Mouse (Mus musculus) frontal cortex, postnatal 36 days (tissue): Measurements from ENCODE around the gene Ank.

Experiments
- DNase-seq, 2 experiments: peaks; one replicate each; pipeline ENCODE4 v3.0.0; 2022; ENCODE audit warnings: low spot score in 2 of 2

Ank gene

DNA sequence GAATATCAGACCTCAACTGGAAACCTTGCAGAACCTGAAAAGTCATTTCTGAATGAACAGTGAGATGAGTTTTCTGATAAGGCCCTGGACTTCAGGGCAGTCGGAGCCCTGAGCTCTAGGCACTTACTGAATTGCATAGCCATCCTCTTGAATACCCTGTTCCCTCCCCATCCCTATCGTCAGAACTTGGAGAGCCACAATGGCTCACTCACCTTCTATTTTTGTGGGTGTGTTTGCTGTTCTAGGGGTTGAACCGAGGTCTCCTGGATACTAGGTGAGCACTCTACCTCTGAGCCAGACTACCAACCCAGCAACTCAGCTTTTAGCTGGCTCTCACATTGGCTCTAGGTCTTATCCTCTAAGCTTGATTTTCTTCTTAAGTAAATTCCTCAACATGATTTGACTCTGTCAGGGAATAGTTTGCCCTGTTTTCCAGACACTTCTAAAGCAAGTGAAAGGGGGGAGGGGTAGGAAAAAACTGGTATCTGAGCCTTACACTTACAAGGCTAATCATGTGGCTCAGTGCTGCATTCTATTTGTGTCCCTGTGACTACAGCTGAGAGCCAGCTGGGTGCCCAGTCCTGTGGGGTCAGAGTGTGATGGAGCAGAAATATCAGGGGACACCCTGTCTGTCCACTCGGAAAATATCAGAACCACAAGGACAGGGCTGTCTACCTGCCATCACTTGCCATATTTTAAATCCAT is 71.2 kb downstream of the Ank start:
- no peak for DNase-seq

DNA sequence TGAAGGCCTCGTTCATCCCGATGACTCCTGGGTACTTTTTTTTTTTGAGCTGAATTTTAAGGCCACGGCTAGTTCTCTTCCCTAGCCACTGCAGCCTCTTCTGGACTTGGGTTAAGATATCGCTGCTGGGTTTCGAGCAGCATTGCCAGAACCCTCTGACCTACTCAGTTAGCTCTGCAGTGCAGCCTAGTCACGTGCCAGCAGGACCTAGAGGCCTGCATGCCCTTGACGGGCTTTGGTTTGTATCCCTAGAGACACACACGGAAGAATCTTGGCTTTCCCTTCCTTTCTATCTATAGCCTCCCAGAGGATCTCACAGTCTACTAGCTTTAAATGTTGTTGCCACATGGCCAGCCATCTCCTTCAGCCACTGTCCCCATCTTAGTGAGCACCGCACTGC is 73.3 kb downstream of the Ank start:
- DNase-seq, result no peak

DNA sequence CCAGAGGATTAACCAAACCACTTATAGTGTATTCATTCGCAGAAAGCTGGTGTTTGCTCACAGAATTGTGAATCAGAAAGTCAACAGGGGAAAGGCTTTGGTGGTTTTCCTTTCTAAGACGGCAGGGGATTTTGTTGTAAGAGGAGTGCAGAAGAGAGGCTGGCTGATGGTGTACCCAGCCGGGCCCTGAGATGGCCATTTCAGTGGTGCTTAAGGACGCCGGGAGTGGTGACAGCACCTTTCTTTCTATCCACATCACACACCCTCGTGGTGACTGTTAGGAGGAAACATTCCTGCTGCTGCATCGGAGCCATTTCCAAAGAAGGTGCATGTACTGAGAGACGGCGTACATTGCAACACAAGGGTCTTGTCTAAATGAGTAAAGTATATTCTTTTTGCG is 78.7 kb downstream of the Ank start:
- no peak for DNase-seq

DNA sequence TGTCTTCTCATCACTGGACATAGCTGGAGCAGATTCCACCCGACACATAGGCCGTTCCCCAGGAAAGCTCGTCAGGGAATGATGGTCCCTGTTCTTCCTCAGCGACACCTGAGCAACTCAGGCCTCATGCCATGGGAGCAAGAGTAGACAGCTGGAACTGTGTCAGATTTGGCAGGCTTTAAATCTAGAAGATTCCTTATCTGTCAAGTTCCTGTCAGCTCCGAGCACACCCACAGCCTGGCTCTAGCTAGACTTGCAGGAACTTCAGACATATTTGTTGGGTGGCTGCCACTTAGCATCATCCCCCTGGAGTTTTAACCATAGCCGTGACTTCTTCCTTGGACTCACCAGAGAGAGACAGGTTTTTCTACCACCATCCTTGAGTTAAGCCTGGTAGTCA is 81.6 kb downstream of the Ank start:
- DNase-seq, result no peak

DNA sequence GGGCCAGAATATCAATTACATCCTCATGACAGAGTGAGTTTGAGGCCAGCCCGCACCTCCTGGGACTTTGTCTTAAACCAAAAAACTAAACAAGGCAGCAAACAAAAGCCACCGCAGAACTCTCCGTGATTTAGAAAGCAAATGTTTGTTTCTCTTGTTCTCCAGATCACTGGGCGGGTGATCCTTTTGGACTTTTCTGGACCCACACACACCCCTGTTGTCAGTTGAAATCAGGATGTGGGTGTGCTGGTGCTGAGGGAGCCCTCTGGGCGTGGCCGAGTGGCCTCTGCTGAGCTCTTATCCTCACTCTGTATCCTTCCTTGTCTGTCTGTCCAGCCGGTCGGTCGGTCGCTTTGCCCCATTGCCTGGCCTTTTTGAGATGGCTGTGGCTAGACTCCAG is 82.6 kb downstream of the Ank start:
- no peak for DNase-seq

DNA sequence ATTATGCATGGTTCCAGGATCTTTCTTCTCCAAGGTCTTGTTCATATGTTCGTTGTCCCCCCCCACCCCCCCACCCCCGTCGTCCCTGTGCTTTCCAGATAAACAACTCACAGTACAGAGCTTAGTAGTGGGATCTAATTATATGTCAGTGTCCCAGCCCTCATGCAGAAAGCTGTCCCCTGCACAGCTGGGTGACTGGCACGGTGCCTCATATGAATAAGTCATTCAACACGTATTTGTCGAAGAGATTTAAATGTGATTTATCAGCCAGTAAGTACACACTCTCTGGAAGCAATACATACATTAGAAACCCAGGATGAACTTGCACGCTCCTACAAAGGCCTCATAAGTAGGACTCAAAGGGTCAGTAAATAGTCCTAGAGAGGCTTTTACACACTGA is 83.4 kb downstream of the Ank start:
- DNase-seq, result no peak

DNA sequence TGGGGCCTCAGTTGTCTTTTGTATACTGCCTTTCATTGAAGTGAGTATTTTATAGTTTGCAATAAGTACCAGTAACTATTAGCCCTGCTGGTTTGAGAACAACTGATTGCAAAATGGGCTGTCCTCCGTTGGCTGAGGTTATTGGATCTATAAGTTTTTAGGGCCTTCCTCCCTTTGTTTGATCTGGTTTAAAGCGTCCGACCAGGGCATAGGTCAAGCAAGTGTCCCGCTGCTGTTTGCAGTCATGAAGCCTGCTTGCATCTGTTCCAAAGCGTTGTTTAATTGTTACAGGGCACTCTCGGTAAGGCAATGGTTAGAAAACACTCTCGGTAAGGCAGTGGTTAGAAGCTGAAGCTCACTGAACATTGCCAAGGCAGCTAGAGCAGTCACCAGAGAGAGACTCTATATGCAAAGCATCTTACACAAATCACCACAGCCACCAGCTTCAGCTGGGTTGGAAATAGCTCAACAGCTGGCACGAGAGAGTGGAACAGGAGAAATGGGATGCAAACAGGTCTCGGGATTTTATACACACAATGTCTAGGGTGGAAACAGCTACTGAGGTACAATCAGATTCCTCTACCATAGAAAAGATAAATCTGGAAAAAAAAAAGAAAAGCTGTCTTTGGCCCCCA is 84.0 kb downstream of the Ank start:
- DNase-seq, result no peak

DNA sequence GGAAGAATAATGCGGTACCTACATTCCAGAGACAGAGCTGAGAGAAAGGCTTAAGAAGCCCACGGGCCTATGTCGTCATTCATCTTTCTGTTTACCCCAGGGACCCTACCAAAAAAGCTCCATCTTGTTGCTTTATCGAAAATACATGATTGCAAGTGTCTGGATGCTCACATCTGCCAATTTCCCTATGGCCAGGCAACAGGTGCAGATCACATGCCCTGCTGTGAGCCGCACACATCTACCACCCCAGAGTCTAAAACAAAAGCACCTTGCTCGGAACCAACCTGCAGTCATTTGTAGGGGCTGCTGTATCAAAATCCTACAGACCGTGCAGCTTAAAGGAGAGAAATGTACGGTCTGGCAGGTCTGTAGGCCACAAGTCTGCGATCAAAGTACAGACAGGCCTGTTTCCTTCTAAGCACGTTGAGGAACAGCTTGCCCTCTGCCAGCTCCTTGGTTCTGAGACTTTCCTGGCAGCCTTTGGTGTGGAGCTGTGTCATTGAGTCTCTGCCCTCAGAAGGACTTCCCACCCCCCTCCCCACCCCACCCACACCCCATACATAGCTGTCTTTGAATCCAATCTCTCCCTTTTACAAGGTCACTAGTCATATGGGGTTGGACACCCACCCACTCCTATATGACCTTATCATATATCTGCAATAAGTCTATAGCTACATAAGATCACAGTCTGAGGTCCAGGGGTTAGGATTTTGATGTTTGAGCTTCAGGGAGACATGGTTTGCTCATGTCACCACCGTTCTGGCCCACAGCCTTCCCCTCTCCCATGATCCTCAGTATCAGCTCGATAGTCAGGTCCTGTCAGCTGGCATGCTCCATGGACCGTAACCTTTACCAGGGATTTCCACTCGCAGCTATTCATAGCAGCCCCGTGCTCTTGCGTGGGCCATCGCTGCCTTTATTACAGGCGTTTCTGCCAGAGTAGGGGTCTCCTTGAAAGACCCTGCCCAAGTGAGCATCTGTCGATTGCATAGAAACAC is 84.9 kb downstream of the Ank start:
- no peak for DNase-seq

DNA sequence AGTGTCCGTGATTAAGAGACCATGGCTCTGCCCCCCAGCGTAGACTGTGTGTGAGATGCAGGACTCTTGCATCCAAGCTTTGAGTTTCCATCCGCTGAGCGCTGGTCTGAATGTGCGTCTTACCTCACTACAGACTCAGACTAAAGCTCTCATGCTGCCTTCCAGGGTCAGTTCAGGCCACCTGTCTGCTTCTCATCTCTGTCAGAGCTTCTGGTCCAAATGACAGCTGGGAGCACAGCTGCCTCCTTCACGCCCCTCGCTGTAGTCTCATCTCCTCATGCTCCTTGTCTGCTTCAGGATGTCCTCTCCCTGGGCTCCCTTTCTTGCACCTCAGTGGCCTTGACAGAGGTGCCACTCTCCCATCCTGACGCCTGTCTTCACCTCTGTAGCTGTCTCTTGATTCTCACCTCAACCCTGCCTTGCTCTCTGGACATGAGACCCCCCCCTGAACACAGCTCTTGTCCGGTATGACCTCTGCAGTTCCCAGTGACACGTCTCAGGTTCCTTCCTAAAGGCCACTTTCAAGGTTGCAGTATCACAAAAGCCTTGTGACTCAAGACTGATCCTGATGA is 85.7 kb downstream of the Ank start:
- DNase-seq, result no peak

DNA sequence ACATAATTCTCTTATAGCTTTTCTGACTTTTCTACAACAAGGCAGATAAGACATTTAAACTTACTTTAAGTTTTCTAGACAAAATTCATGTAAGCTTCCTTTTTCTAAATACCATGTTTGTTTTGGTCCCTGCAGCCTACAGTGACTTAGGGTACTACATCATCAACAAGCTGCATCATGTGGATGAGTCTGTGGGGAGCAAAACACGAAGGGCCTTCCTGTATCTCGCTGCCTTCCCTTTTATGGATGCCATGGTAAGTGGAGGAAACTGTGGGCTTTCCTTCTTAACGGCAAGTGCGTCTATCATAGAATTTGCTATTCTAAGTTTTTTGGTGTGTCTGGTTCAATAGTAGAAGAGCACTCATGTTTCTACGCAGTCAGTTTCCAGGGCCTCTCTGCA is 87.1 kb downstream of the Ank start:
- no peak for DNase-seq

DNA sequence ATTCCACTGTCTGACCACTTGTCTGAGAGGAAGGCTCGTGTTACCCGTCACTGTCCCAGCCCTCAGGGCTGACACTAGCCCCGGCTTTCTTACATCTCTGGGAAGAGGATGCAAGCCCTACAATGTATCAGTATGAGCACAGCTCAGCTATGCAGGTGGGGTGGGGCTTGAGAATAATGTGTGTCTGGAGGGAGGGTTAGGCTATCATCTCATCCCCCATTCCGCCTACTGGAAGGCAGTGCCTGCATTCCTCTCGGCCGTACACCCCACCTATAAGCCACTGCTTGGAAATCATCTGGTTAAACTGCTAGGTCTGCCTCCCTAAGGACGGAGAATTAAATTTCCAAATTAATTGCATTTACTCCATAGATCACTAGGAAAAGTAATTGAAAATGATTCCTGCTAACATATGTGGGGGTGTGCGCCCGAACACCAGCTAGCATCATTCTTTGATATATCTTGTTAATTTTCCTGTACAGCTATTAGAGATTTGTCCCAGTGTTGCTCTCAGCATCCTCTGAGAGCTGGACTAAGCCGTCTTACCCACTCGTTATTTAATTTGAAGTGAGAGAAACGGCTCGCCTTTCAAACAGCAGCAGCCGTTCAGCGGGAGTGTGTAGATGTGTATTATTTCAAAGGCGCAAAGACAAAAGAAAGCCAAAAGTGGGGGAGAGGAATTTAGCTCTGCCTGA is 92.1 kb downstream of the Ank start:
- DNase-seq, result no peak

DNA sequence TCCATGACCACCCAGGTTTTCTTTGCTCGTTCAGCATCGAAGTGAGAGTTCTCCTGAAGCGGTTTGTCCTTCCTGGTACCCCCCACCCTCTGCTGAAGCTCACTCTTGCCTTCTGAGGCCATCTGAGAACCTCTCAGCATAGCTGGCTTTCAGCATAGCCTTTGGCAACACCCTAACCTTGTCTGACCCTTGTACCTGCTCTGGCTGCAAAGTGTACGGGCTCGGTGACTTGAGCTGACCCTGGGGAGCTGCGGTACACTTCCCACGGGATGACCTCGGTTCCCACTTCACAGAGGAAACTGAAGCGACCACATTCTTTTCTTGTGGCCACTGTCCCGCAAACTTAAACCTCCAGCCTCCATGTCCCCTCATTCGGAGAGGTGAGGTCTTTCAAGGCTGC is 93.8 kb downstream of the Ank start:
- no peak for DNase-seq

DNA sequence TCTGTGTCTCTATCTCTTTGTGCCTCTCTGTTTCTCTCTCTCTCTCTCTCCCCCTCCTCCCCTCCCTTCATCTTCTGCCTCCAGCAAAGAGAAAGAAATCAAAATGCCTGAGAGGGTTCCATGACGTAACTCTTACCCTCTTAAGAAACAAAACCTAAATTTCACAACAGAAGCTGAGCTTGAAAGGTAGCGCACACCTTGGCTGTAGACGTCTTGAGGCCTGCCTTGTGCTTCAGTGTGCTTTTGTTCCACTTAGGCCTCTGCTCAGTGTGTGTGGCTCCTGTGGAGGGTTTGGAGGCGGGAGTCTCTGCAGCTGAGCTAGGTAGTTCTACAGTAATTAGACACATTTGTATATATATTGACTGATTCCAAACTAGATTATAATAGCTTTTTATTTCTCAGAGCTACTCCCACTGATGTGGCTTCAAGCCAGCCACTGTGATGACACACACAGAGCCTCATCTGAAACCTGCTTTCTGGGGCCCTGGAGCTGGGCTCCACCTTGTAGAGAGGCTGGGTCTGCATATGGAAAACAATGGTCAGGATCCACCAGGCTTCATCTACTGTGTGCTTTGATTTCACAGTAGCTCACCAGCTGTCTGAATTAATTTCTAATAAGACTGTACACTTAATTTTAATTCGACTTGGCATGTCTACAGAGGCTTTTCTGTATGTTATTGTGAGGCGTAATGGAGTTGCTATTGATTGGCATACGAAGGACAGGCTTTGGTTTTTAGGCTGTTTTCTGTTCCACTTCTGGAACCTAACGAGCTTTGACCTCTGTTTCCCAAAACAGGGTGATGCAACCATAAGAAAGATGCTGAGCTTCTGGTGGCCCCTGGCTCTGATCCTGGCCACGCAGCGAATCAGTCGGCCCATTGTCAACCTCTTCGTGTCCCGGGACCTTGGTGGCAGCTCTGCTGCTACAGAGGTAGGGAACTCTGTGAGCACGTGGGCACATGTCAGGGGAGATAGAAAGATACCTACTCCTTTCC is 97.9 kb downstream of the Ank start:
- peak in 1 of 2 experiments; percentile 75 for DNase-seq

DNA sequence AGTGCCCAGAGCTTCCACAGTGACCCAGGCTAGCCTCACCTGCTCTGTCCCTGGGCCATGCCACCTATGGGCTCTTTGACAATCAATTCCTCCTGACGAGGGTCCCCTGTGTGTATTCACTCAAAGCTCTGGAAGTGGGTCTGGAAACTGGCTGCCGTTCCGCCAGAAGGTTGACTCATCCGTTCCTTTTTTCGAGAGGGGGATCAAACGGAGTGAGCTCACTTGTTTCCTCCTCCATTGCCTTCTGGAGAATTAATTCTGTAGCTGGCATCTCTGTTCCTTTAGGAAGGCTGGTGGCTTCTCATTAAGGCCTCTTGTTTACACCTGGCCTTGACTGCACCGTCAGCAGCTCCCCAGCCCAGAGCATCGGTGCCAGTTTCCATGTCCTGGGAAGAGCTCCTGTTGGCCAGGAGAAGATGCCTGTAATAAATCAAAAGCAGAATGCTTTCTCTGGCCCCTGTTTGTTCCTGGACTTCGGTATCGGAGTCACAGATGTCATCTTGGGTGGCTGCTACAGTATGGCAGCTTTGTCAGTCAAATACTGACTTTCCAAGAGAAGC is 99.2 kb downstream of the Ank start:
- DNase-seq, result peak; percentile 52 to 56

DNA sequence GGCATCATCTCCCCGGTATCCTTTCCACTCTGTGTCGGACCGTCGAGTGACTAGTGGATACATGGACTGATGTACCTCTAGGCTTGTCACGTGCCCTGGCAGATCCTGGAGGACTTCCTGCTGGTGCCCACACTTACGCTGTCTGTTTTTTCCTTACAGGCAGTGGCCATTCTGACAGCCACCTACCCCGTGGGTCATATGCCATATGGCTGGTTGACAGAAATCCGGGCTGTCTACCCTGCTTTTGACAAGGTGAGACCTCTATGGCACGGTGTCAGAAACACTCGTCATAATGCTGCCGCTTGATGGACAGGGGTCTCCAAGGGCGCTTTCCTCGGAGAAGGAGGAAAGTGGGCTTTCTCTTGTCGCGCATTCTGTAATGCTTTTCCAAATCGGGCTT is 100.9 kb downstream of the Ank start:
- no peak for DNase-seq

DNA sequence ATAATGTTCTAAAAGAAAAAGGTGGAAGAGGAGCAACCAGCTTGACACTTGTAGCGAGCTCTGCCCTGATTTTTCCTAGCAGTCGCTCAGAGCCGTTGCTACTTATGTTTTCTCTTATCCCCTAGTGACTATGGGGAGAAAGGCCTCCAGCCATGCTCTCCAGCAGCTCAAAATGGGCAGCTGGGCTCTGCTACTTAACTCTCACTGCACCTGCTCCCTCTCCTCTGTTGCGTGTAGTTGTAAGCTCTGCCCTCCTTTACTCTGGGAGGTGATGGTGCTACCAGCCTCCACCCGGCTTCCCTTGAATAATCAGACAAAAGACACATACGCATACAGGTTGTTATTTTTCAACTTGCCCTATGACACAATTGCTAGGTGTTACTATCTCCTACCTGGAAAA is 101.9 kb downstream of the Ank start:
- no peak for DNase-seq

DNA sequence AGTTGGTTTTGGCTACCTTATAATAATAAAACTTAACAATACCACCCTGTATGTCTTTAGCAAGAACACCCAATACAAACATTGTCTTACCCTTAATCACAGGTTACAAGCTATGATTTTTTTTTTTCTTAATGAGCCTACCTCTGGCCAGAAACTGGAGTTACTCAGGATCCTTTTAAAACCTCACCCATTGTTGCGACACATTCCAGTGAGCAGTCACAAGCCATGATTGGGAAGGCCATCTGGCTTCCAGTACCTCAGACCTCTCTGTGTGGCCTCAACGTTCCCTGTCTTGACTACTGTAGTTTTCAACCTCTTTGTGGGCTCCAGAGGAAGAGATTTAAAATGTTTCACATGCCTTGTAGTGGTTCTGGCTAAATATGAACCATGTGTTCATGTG is 103.4 kb downstream of the Ank start:
- no peak for DNase-seq

DNA sequence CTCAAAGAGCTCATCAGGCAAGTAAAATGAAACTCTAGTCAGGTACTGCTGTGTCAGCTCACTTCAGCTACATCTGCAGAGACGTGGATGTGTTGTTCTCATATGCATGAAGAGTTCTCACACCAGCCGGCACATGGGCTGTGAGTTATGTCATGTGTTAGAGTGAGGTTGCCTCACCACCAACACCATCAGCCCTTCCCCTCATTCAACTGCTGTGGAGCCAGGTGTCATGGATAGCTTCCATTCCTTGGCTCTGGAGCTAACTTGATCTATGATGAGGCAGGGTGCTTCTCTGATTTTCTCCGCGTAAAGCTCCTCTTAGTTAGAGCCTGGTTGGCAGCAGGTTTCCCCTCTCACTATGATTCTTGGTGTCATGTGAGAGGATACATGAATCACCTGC is 103.9 kb downstream of the Ank start:
- no peak for DNase-seq

DNA sequence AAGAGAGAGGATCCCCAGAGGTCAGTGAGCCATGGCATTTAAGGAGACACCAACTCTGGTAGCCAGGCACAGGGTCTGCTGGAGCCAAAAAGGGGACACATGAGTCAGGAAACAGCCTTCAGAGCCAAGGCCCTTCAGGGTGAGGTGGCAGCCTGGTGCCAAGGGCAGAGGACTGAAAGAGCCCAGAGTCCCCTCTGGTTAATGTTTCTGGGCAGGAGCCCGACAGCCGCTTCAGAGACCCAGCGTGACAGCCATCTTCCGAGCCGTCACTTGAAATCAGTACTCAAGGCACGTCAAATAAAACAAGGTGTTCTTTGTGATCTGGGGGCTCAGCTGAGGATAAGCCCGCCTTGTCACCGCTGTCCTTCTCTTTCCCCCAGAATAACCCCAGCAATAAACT is 104.7 kb downstream of the Ank start:
- DNase-seq, result no peak
